Mouse (Mus musculus) kidney, adult 18-20 months (tissue): ENCODE results near the gene Cyb5d1.

Source experiments
- DNase-seq: peaks from one replicate; pipeline ENCODE4 v3.0.0; 2021

Gene Cyb5d1

GRCm38 (mm10) chr11:69377766-69378165 lies 17.7 kb downstream of the Cyb5d1 start:
- peak; percentile 64 for DNase-seq

- no peak for DNase-seq
Measured at GRCm38 (mm10) chr11:69375646-69376045, 19.8 kb downstream of the Cyb5d1 start.

- no peak for DNase-seq
Measured at GRCm38 (mm10) chr11:69373223-69373965, 22.0 kb downstream of the Cyb5d1 start.

GRCm38 (mm10) chr11:69372780-69373170 lies 22.7 kb downstream of the Cyb5d1 start:
- DNase-seq = no peak

- no peak for DNase-seq
Measured at GRCm38 (mm10) chr11:69372056-69372779, 23.2 kb downstream of the Cyb5d1 start.

GRCm38 (mm10) chr11:69371601-69372000 lies 23.8 kb downstream of the Cyb5d1 start:
- DNase-seq = no peak

- no peak for DNase-seq
Measured at GRCm38 (mm10) chr11:69370817-69371215, 24.6 kb downstream of the Cyb5d1 start.

- no peak for DNase-seq
Measured at GRCm38 (mm10) chr11:69369990-69370816, 25.2 kb downstream of the Cyb5d1 start.

GRCm38 (mm10) chr11:69369215-69369989 lies 26.0 kb downstream of the Cyb5d1 start, which contains the start of gene Chd3:
TSS of gene Chd3 (minus strand) at chr11:69369406.
- DNase-seq = no peak

- DNase-seq = peak; percentile 62
Measured at GRCm38 (mm10) chr11:69368356-69369214, 26.8 kb downstream of the Cyb5d1 start.

GRCm38 (mm10) chr11:69367616-69368355 lies 27.6 kb downstream of the Cyb5d1 start:
- DNase-seq = peak; percentile 54

- DNase-seq = peak; percentile 51
Measured at GRCm38 (mm10) chr11:69366855-69367615, 28.4 kb downstream of the Cyb5d1 start.

- DNase-seq = peak; percentile 96
Measured at GRCm38 (mm10) chr11:69366157-69366854, 29.1 kb downstream of the Cyb5d1 start.

GRCm38 (mm10) chr11:69365722-69366121 lies 29.7 kb downstream of the Cyb5d1 start:
- DNase-seq = no peak

GRCm38 (mm10) chr11:69364910-69365309 lies 30.5 kb downstream of the Cyb5d1 start:
- DNase-seq = peak; percentile 97

- peak; percentile 55 for DNase-seq
Measured at GRCm38 (mm10) chr11:69364376-69364775, 31.1 kb downstream of the Cyb5d1 start.

- DNase-seq = no peak
Measured at GRCm38 (mm10) chr11:69362479-69362878, 33.0 kb downstream of the Cyb5d1 start.

- DNase-seq = no peak
Measured at GRCm38 (mm10) chr11:69362021-69362420, 33.4 kb downstream of the Cyb5d1 start.

GRCm38 (mm10) chr11:69357690-69358089 lies 37.7 kb downstream of the Cyb5d1 start:
- DNase-seq = no peak
